Mouse (Mus musculus) ES-Bruce4 (cell line): Measurements from ENCODE around the gene BC049715. TPM values are rescaled to one million over a fixed set of nuclear protein-coding genes. Genes with fewer than 3 reads are reported as not detected.

Source experiments
- H3K27ac ChIP-seq: 2 replicates; pipeline ENCODE4 v1.5.1; 2012; ENCODE audit warnings: low read length, inconsistent platforms; ENCODE audit not compliant: insufficient read depth
- H3K27me3 ChIP-seq: 2 replicates; pipeline ENCODE4 v1.6.1; 2012; ENCODE audit warnings: mild to moderate bottlenecking, low read length, inconsistent platforms; ENCODE audit not compliant: control insufficient read depth, poor library complexity, insufficient read depth, severe bottlenecking
- H3K36me3 ChIP-seq: 2 replicates; pipeline ENCODE4 v1.6.1; 2012; ENCODE audit warnings: inconsistent platforms, mild to moderate bottlenecking, low read length, moderate library complexity; ENCODE audit not compliant: control insufficient read depth, poor library complexity, insufficient read depth, severe bottlenecking
- H3K4me1 ChIP-seq: one replicate; pipeline ENCODE4 v1.8.1; 2011; ENCODE audit warnings: low read length; ENCODE audit not compliant: control insufficient read depth, insufficient read depth
- H3K4me3 ChIP-seq: 2 replicates; pipeline ENCODE4 v1.5.1; 2011; ENCODE audit warnings: low read depth, mild to moderate bottlenecking, low read length
- H3K9ac ChIP-seq: 2 replicates; pipeline ENCODE4 v1.6.1; 2012; ENCODE audit warnings: low read depth, mild to moderate bottlenecking, inconsistent platforms; ENCODE audit not compliant: poor library complexity, severe bottlenecking
- H3K9me3 ChIP-seq: replicated peaks from 2 replicates; pipeline ENCODE4 v1.6.1; 2012; ENCODE audit warnings: mild to moderate bottlenecking, low read length, inconsistent platforms; ENCODE audit not compliant: control insufficient read depth, poor library complexity, insufficient read depth, severe bottlenecking
- CTCF ChIP-seq: IDR thresholded peaks from one replicate; pipeline ENCODE4 v1.8.1; 2011; ENCODE audit warnings: low read depth, low read length
- EP300 ChIP-seq: IDR thresholded peaks from 2 replicates; pipeline ENCODE4 v1.6.1; 2011; ENCODE audit warnings: low read depth, low read length; ENCODE audit not compliant: insufficient read depth
- POLR2A ChIP-seq: IDR thresholded peaks from one replicate; pipeline ENCODE4 v1.8.1; 2011; ENCODE audit warnings: low read length; ENCODE audit not compliant: insufficient read depth
- polyA plus RNA-seq: library from polyadenylated mRNA; stranded (reverse); fragments of >200 nt; gene quantifications from 2 replicates; pipeline ENCODE4 v1.2.4, GENCODE M21; 2011; ENCODE audit warnings: low read depth; ENCODE audit not compliant: missing spikeins, insufficient read depth, insufficient read length

Gene BC049715
- polyA plus RNA-seq, 1 experiment: 0.25 TPM

- H3K4me1 ChIP-seq: no peaks in the 10 kb centered on the region
- no peaks in the 10 kb centered on the region for H3K27me3 ChIP-seq
- H3K9me3 ChIP-seq: no peaks in the 10 kb centered on the region
- no peak overlapping the region for H3K4me3 ChIP-seq
- no peaks in the 10 kb centered on the region for H3K36me3 ChIP-seq
- H3K27ac ChIP-seq: no peak overlapping the region
- TF ChIP-seq CTCF (no peak), POLR2A (no peak), EP300 (no peak)
- no peak overlapping the region for H3K9ac ChIP-seq
Measured at GRCm38 (mm10) chr6:136855183-136855582, 27.8 kb downstream of the BC049715 start.

GRCm38 (mm10) chr6:136856071-136856636 is 28.7 kb downstream of the BC049715 start:
- Histone ChIP-seq H3K36me3 (no peaks in the 10 kb centered on the region), H3K27me3 (no peaks in the 10 kb centered on the region), H3K4me3 (no peak overlapping the region), H3K9ac (no peak overlapping the region), H3K27ac (no peak overlapping the region), H3K4me1 (no peaks in the 10 kb centered on the region), H3K9me3 (no peaks in the 10 kb centered on the region)
- no peak for TF ChIP-seq CTCF
- no peak for TF ChIP-seq EP300
- TF ChIP-seq POLR2A: no peak

DNA sequence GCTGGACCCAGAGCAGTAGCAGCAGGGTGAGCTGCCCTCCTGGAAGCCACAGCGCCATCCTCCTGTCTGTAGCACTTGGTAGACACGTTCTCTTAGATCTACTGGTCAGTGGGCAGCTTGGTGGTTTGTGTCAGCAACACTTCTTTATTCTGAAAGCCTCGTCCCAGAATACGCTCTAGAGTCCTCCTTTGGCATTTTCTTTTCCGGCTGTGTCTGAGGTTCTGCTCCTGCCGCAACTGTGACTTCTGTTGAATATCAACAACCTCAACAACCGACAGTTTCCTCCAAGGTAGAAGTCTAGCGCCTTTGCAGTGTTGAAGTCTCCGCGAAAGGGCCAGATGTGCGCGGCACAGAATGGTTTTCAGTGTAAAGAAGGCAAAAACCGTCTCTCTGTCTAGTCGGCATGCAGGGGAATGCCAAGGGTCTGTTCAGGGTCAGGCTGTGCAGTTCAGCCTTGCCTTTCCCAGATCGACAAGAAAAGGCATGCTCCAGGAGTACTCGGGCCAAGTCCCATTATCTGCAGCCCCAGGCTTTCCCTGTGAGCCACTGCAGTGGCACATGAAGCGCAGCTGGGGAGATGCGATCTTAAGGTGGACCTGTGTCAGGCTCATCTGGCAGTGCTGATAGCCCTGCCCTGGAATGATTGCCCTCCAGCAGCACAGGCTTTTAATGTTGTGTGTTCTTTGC is 29.9 kb downstream of the BC049715 start, which contains the start of gene Art4:
Art4 (minus strand) TSS at position 548 of the 687 bp plus-strand sequence.
- Histone ChIP-seq H3K9ac (no peak within 1 kb of the TSS), H3K4me1 (no peaks in the 10 kb centered on the region), H3K27me3 (no peaks in the 10 kb centered on the region), H3K27ac (no peak within 1 kb of the TSS), H3K36me3 (no peaks in the 10 kb centered on the region), H3K9me3 (no peaks in the 10 kb centered on the region), H3K4me3 (no peak within 1 kb of the TSS)
- TF ChIP-seq EP300: no peak
- no peak for TF ChIP-seq CTCF

DNA sequence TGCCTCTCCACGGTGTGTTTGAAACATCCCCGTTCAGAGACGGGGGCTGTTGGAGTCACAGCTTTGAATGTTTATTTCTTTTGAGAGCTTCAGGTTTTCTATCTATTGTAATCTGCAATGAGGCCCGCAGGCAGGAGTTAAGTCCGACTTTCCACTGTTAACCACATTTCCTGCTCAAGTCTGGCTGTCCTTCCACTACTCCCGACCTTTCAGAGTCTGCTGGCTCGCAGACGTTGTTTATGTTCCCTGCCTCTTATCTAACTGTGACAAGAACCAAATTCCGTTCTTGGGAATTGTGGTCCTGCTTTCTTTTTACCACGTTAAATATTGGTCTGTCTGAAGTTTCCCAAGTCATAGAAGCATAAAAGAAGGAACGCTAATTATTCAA is 30.4 kb downstream of the BC049715 start:
- H3K36me3 ChIP-seq: no peaks in the 10 kb centered on the region
- no peaks in the 10 kb centered on the region for H3K27me3 ChIP-seq
- H3K4me1 ChIP-seq: no peaks in the 10 kb centered on the region
- H3K9ac ChIP-seq: no peak overlapping the region
- H3K9me3 ChIP-seq: no peaks in the 10 kb centered on the region
- TF ChIP-seq CTCF (no peak), EP300 (no peak), POLR2A (no peak)
- H3K4me3 ChIP-seq: no peak overlapping the region
- H3K27ac ChIP-seq: no peak overlapping the region

GRCm38 (mm10) chr6:136858420-136858819 is 31.0 kb downstream of the BC049715 start:
- Histone ChIP-seq H3K36me3 (no peaks in the 10 kb centered on the region), H3K27me3 (no peaks in the 10 kb centered on the region), H3K4me3 (no peak overlapping the region), H3K4me1 (no peaks in the 10 kb centered on the region), H3K9me3 (no peaks in the 10 kb centered on the region), H3K9ac (no peak overlapping the region), H3K27ac (no peak overlapping the region)
- no peak for TF ChIP-seq EP300
- no peak for TF ChIP-seq POLR2A
- no peak for TF ChIP-seq CTCF

- TF ChIP-seq POLR2A (no peak), CTCF (no peak), EP300 (no peak)
Measured at GRCm38 (mm10) chr6:136861020-136861419, 33.6 kb downstream of the BC049715 start.

More at GRCm38 (mm10) chr6:136861020-136861419, 33.6 kb downstream of the BC049715 start:
- no peak overlapping the region for H3K27ac ChIP-seq
- no peaks in the 10 kb centered on the region for H3K36me3 ChIP-seq
- H3K9me3 ChIP-seq: no peaks in the 10 kb centered on the region
- no peak overlapping the region for H3K4me3 ChIP-seq
- no peak overlapping the region for H3K9ac ChIP-seq
- H3K4me1 ChIP-seq: no peaks in the 10 kb centered on the region
- H3K27me3 ChIP-seq: no peaks in the 10 kb centered on the region
